Mouse (Mus musculus) B cell, adult (primary cell): ENCODE results near the gene Rbm8a2. TPM values are rescaled to one million over a fixed set of nuclear protein-coding genes. Genes with fewer than 3 reads are reported as not detected.

Experiments used
- total RNA-seq: library from RNA; stranded (reverse); gene quantifications from 4 replicates; pipeline ENCODE4 v1.2.4, GENCODE M21; 2023; ENCODE audit not compliant: inconsistent age

Rbm8a2 gene
- not detected in 4 replicates for total RNA-seq

DNA sequence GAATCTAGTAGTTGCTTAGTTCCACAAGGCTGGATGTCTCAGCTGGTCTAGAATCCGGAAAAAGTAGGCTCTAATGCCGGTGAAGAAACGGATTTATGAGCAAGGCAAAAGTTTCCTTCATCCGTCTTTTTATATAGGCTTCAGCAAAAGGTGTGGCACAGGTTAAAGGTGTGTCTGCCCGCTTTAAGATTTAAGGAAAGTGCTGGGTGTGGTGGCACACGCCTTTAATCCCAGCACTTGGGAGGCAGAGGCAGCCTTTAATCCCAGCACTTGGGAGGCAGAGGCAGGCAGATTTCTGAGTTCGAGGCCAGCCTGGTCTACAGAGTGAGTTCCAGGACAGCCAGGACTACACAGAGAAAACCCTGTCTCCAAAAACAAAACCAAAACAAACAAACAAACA lies at the start of gene Rbm8a2:
TSS of gene Rbm8a2 (minus strand) at position 101 of the 400 bp plus-strand sequence.

Other genes starting within 250 kb of the Rbm8a2 start
- 4.4 to 7.0 TPM (median 4.5 TPM) in 4 replicates for gene Exo1, start 98.5 kb downstream of the Rbm8a2 start, total RNA-seq
- not detected in 4 replicates for gene Gm38100, start 58.8 kb downstream of the Rbm8a2 start, total RNA-seq